Mouse (Mus musculus) intestine, embryonic 15.5 days (tissue): ENCODE measurements at regions not wholly inside any gene's neighbourhood (a gene's known extent, or its start where the extent isn't known, plus 50 kb on each side); places are given as distances from the start of the nearest gene placed in this dataset.
"Not testable (repeated sequence)": the region's sequence is repeated elsewhere in the genome, so short reads cannot be mapped to it uniquely, and the experiment has no call there.

Source experiments
- ATAC-seq: fragments of 200-750 bp; cut with Nextera tagmentation; 2 replicates; pipeline ENCODE4 v1.8.0; 2017; ENCODE audit warnings: moderate TSS enrichment, moderate library complexity
- H3K27ac ChIP-seq: fragments of 300-500 bp; sonication (generic); 2 replicates; pipeline ENCODE4 v1.5.1; 2015; ENCODE audit warnings: mild to moderate bottlenecking, inconsistent platforms
- H3K27me3 ChIP-seq: fragments of 300-500 bp; sonication (generic); replicated peaks from 2 replicates; pipeline ENCODE4 v1.6.1; 2015; ENCODE audit warnings: inconsistent platforms
- H3K36me3 ChIP-seq: fragments of 300-500 bp; sonication (generic); 2 replicates; pipeline ENCODE4 v1.6.1; 2015; ENCODE audit warnings: inconsistent platforms
- H3K4me1 ChIP-seq: fragments of 300-500 bp; sonication (generic); replicated peaks from 2 replicates; pipeline ENCODE4 v1.6.1; 2015; ENCODE audit warnings: inconsistent platforms
- H3K4me2 ChIP-seq: fragments of 300-500 bp; sonication (generic); replicated peaks from 2 replicates; pipeline ENCODE4 v1.6.1; 2015; ENCODE audit warnings: mild to moderate bottlenecking, inconsistent platforms
- H3K4me3 ChIP-seq: fragments of 300-500 bp; sonication (generic); replicated peaks from 2 replicates; pipeline ENCODE4 v1.5.1; 2015; ENCODE audit warnings: inconsistent platforms
- H3K9ac ChIP-seq: fragments of 300-500 bp; sonication (generic); 2 replicates; pipeline ENCODE4 v1.6.1; 2015; ENCODE audit warnings: inconsistent platforms
- H3K9me3 ChIP-seq: fragments of 300-500 bp; sonication (generic); 2 replicates; pipeline ENCODE4 v1.6.1; 2016; ENCODE audit warnings: inconsistent platforms
- WGBS: fragments of 180-500 bp; shearing (Covaris S2); methylation state at CpG from one replicate; pipeline ENCODE4 v1.1.7; 2015; 5-methylcytosine and 5-hydroxymethylcytosine counted together

DNA sequence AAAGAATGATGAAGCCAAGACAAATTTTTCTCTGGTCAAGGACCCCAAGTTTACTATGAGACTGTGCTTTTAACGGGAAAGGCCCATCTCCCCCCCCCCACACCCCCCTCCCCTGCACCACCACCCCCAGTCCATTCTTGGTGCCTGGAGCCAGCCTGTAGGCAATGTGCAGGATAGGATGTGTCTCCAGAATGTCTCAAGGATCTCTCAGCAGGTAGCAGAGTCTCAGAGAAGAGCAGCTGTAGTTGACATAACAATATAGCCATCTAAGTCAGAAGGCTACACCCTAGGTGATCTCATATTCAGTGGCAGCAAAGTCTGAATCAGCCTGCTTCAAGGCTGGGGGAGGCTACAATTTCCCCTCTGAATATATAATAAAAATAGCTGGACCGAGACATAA, 368.6 kb downstream of the Eepd1 start:
- H3K27me3 ChIP-seq, H3K36me3 ChIP-seq, H3K27ac ChIP-seq, H3K9ac ChIP-seq, ATAC-seq, H3K9me3 ChIP-seq, H3K4me2 ChIP-seq, H3K4me1 ChIP-seq, H3K4me3 ChIP-seq: not testable (repeated sequence)
- 90% methylated on average over 2 of the region's 2 CpGs for WGBS

- not testable (repeated sequence) for H3K9ac ChIP-seq, H3K27me3 ChIP-seq, H3K27ac ChIP-seq, ATAC-seq, H3K9me3 ChIP-seq, H3K4me1 ChIP-seq, H3K4me3 ChIP-seq, H3K36me3 ChIP-seq, H3K4me2 ChIP-seq
- 64% methylated on average over 3 of the region's 3 CpGs for WGBS
These were observed 369.3 kb downstream of the Eepd1 start for GRCm38 (mm10) chr9:25850608-25851007.

- no peak overlapping the region for H3K27ac ChIP-seq
- H3K4me1 ChIP-seq, result no peaks in the 10 kb centered on the region
- no peak overlapping the region for H3K9ac ChIP-seq
- no peaks in the 10 kb centered on the region for H3K27me3 ChIP-seq
- H3K9me3 ChIP-seq, result no peaks in the 10 kb centered on the region
- WGBS, result 63% methylated on average over 1 of the region's 1 CpGs
- H3K4me3 ChIP-seq, result no peak overlapping the region
- H3K36me3 ChIP-seq, result no peaks in the 10 kb centered on the region
- no peak overlapping the region for H3K4me2 ChIP-seq
- no peak for ATAC-seq
These were observed 373.2 kb downstream of the Eepd1 start for GRCm38 (mm10) chr9:25854545-25854944.

DNA sequence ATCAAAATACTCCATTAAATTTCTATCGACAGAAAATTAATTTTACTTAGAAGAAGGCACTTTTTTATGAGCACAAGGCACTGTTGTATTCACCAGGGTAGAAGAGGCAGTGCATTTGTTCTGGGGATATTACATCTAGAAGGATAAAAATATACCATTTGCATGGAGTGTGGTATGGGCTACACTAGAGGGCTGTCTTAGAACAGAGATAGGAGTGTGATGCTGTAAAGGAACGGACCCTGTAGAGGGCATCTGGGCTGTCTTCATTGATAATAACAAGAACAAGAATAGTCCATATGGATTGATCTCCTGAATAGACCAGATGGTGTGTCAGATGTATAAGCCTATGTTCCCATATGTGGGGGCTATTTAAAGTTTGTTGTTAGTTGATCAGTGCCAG, 388.9 kb downstream of the Eepd1 start:
- no peaks in the 10 kb centered on the region for H3K27me3 ChIP-seq
- H3K9ac ChIP-seq, result no peak overlapping the region
- no peaks in the 10 kb centered on the region for H3K4me1 ChIP-seq
- no peak for ATAC-seq
- no peaks in the 10 kb centered on the region for H3K36me3 ChIP-seq
- no peaks in the 10 kb centered on the region for H3K9me3 ChIP-seq
- WGBS, result 75% methylated on average over 2 of the region's 2 CpGs
- H3K4me3 ChIP-seq, result no peak overlapping the region
- no peak overlapping the region for H3K4me2 ChIP-seq
- H3K27ac ChIP-seq, result no peak overlapping the region

- no peak overlapping the region for H3K4me2 ChIP-seq
- ATAC-seq, result no peak
- H3K4me1 ChIP-seq, result no peaks in the 10 kb centered on the region
- H3K4me3 ChIP-seq, result no peak overlapping the region
- no peaks in the 10 kb centered on the region for H3K9me3 ChIP-seq
- H3K36me3 ChIP-seq, result no peaks in the 10 kb centered on the region
- no peaks in the 10 kb centered on the region for H3K27me3 ChIP-seq
- H3K27ac ChIP-seq, result no peak overlapping the region
- H3K9ac ChIP-seq, result no peak overlapping the region
These were observed 415.1 kb downstream of the Eepd1 start for GRCm38 (mm10) chr9:25896333-25896905.
